Mouse (Mus musculus): ENCODE results near the gene Ifi35.

DNA sequence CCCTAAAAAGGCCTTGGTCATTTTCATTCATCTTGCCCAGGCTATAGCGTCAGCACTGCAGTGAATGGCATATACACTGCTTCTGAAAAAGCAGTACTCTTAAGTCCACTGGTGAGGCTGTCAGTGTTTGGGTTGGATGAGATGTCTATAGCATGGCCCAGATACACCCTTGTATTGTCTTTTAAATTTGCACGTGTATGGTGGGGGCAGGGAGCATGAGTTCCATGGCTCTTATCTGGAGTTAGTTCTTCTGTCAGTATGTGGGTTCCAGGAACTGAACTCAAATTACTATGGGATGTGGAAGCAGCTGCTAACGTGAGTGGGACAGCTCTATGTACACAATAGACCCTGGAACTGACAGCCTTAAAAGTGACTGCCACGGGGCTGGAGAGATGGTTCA lies 12.4 kb upstream of the Ifi35 start:
- TF ChIP-seq EP300 (optimal IDR thresholded peaks at IDR 0.05) (no peak), CTCF (IDR thresholded peaks at IDR 0.05; ENCODE audit: low read depth) (no peak)

Measured in stomach, postnatal 0 days (tissue).